Mouse (Mus musculus): Measurements from ENCODE around the gene Pkp3. TPM values are rescaled to one million over a fixed set of nuclear protein-coding genes. Genes with fewer than 3 reads are reported as not detected.

Gene Pkp3
- total and polyA plus RNA-seq, 3 experiments = not detected

- H3K36me3 ChIP-seq (ENCODE audit: control insufficient read depth in 1 of 2, insufficient read depth in 2 of 2, low read length in 2 of 2) = peaks cover 0 to 15% of the 10 kb centered on the region in 2 experiments; a peak in 2 of 4 replicates
- peaks cover 8 to 19% of the 10 kb centered on the region in 2 experiments for H3K4me1 ChIP-seq (ENCODE audit: control insufficient read depth in 1 of 2, insufficient read depth in 2 of 2, low read length in 2 of 2)
- no peak overlapping the region for H3K9ac ChIP-seq (ENCODE audit: control insufficient read depth, low read depth, low read length, poor library complexity, severe bottlenecking)
- H3K4me3 ChIP-seq (ENCODE audit: control insufficient read depth in 1 of 2, insufficient read depth in 1 of 2, low read depth in 2 of 2, low read length in 2 of 2) = no peak overlapping the region
- TF ChIP-seq RCOR1 (IDR thresholded peaks at IDR 0.05; ENCODE audit: low read depth, low read length) = no peak
- no peak for TF ChIP-seq POLR2AphosphoS2 (IDR thresholded peaks at IDR 0.05; ENCODE audit: low read length)
- TF ChIP-seq ELF1 (IDR thresholded peaks at IDR 0.05; ENCODE audit: low read depth, low read length) = no peak
- TF ChIP-seq MYC (IDR thresholded peaks at IDR 0.05; ENCODE audit: low read depth, low read length) = no peak
- no peak for TF ChIP-seq MAFK (IDR thresholded peaks at IDR 0.05; ENCODE audit: borderline replicate concordance, low read depth, low read length)
- no peak for TF ChIP-seq NELFE (IDR thresholded peaks at IDR 0.05; ENCODE audit: low read depth, low read length)
- TF ChIP-seq GABPA (IDR thresholded peaks at IDR 0.05; ENCODE audit: low read depth, low read length) = no peak
- TF ChIP-seq TCF12 (IDR thresholded peaks at IDR 0.05; ENCODE audit: low read depth, low read length) = no peak
- no peak for TF ChIP-seq MXI1 (IDR thresholded peaks at IDR 0.05; ENCODE audit: low read depth, low read length)
- no peak for TF ChIP-seq ZKSCAN1 (IDR thresholded peaks at IDR 0.05; ENCODE audit: low read depth, low read length)
- no peak for TF ChIP-seq UBTF (IDR thresholded peaks at IDR 0.05; ENCODE audit: borderline replicate concordance, insufficient read depth, low read depth, low read length)
- no peak for TF ChIP-seq KAT2A (conservative IDR thresholded peaks at IDR 0.05; ENCODE audit: low read depth, low read length)
- TF ChIP-seq TAL1 (IDR thresholded peaks at IDR 0.05; ENCODE audit: low read length) = no peak
- TF ChIP-seq ETS1 (IDR thresholded peaks at IDR 0.05; ENCODE audit: low read depth, low read length) = no peak
- no peak for TF ChIP-seq ZC3H11A (IDR thresholded peaks at IDR 0.05; ENCODE audit: low read depth, low read length)
- no peak for TF ChIP-seq BHLHE40 (IDR thresholded peaks at IDR 0.05; ENCODE audit: borderline replicate concordance, low read depth, low read length)
- 0 out of 4 replicates have a peak, but pooled peaks cover 0 to under 1% of the 10 kb centered on the region in 2 experiments for H3K27me3 ChIP-seq (ENCODE audit: control insufficient read depth in 1 of 2, insufficient read depth in 2 of 2, low read length in 2 of 2)
- H3K9me3 ChIP-seq (replicated peaks; ENCODE audit: insufficient read depth, low read length) = no peaks in the 10 kb centered on the region
- no peak overlapping the region for H3K27ac ChIP-seq (ENCODE audit: control insufficient read depth, low read depth, low read length)
- no peaks in the 10 kb centered on the region for H3K79me2 ChIP-seq (ENCODE audit: control insufficient read depth, insufficient read depth, low read length, poor library complexity)
- no peak for DNase-seq (ENCODE audit: low read depth, low spot score)
Measured at GRCm38 (mm10) chr7:141040867-141041606, 37.0 kb upstream of the Pkp3 start.

- peaks cover 8 to 24% of the 10 kb centered on the region in 2 experiments for H3K4me1 ChIP-seq (ENCODE audit: control insufficient read depth in 1 of 2, insufficient read depth in 2 of 2, low read length in 2 of 2)
- no peak overlapping the region for H3K27ac ChIP-seq (ENCODE audit: control insufficient read depth, low read depth, low read length)
- no peaks in the 10 kb centered on the region for H3K79me2 ChIP-seq (ENCODE audit: control insufficient read depth, insufficient read depth, low read length, poor library complexity)
- H3K9me3 ChIP-seq (replicated peaks; ENCODE audit: insufficient read depth, low read length) = no peaks in the 10 kb centered on the region
- DNase-seq (ENCODE audit: low read depth, low spot score) = no peak
- H3K4me3 ChIP-seq (ENCODE audit: control insufficient read depth in 1 of 2, insufficient read depth in 1 of 2, low read depth in 2 of 2, low read length in 2 of 2) = no peak overlapping the region
- no peak overlapping the region for H3K9ac ChIP-seq (ENCODE audit: control insufficient read depth, low read depth, low read length, poor library complexity, severe bottlenecking)
- TF ChIP-seq MEF2A (IDR thresholded peaks at IDR 0.05; ENCODE audit: extremely low read depth, insufficient replicate concordance, low read depth, low read length, poor library complexity, severe bottlenecking) = no peak
- no peak for TF ChIP-seq ZC3H11A (IDR thresholded peaks at IDR 0.05; ENCODE audit: low read depth, low read length)
- TF ChIP-seq TAL1 (IDR thresholded peaks at IDR 0.05; ENCODE audit: low read length) = no peak
- no peak for TF ChIP-seq TBP (IDR thresholded peaks at IDR 0.05; ENCODE audit: low read depth, low read length)
- TF ChIP-seq KAT2A (conservative IDR thresholded peaks at IDR 0.05; ENCODE audit: low read depth, low read length) = no peak
- TF ChIP-seq JUND (IDR thresholded peaks at IDR 0.05; ENCODE audit: low read depth, low read length) = no peak
- no peak for TF ChIP-seq TCF12 (IDR thresholded peaks at IDR 0.05; ENCODE audit: low read depth, low read length)
- TF ChIP-seq MAFK (IDR thresholded peaks at IDR 0.05; ENCODE audit: borderline replicate concordance, low read depth, low read length) = no peak
- no peak for TF ChIP-seq MAX (IDR thresholded peaks at IDR 0.05; ENCODE audit: low read length)
- no peak for TF ChIP-seq POLR2AphosphoS2 (IDR thresholded peaks at IDR 0.05; ENCODE audit: low read length)
- no peak for TF ChIP-seq NELFE (IDR thresholded peaks at IDR 0.05; ENCODE audit: low read depth, low read length)
- no peak for TF ChIP-seq CTCF (IDR thresholded peaks at IDR 0.05 in 2 of 3, conservative IDR thresholded peaks at IDR 0.05 in 1 of 3; ENCODE audit: control insufficient read depth in 1 of 3, insufficient read depth in 1 of 3, low read depth in 2 of 3, low read length in 3 of 3, poor library complexity in 1 of 3, severe bottlenecking in 1 of 3)
- no peak for TF ChIP-seq MYB (IDR thresholded peaks at IDR 0.05; ENCODE audit: low read depth, low read length)
- no peak for TF ChIP-seq MYC (IDR thresholded peaks at IDR 0.05; ENCODE audit: low read depth, low read length)
- TF ChIP-seq ZNF384 (IDR thresholded peaks at IDR 0.05; ENCODE audit: low read depth, low read length) = no peak
- no peak for TF ChIP-seq BHLHE40 (IDR thresholded peaks at IDR 0.05; ENCODE audit: borderline replicate concordance, low read depth, low read length)
- TF ChIP-seq POLR2A (IDR thresholded peaks at IDR 0.05; ENCODE audit: control insufficient read depth in 1 of 2, insufficient read depth in 1 of 2, low read depth in 1 of 2, low read length in 2 of 2, poor library complexity in 1 of 2) = no peak
- H3K27me3 ChIP-seq (ENCODE audit: control insufficient read depth in 1 of 2, insufficient read depth in 2 of 2, low read length in 2 of 2) = no peaks in the 10 kb centered on the region
- peaks cover 0 to 15% of the 10 kb centered on the region in 2 experiments; a peak in 2 of 4 replicates for H3K36me3 ChIP-seq (ENCODE audit: control insufficient read depth in 1 of 2, insufficient read depth in 2 of 2, low read length in 2 of 2)
Measured at GRCm38 (mm10) chr7:141041661-141042060, 36.4 kb upstream of the Pkp3 start.

Data from MEL (cell line).